Mouse (Mus musculus): ENCODE measurements around the gene Rd3l. TPM values are rescaled to one million over a fixed set of nuclear protein-coding genes. Genes with fewer than 3 reads are reported as not detected.

The Rd3l gene
- not detected in 2 replicates for total RNA-seq (2017)

- no peak for ATAC-seq (replicated peaks; ENCODE audit: low read depth, poor library complexity, severe bottlenecking)
Measured at GRCm38 (mm10) chr12:111980887-111981367, at the start of gene Rd3l. Gene Rd3l, minus strand, starts transcription at chr12:111981317.

- ATAC-seq (replicated peaks; ENCODE audit: low read depth, poor library complexity, severe bottlenecking): no peak
Measured at GRCm38 (mm10) chr12:112027408-112027807, 46.3 kb upstream of the Rd3l start.

- ATAC-seq (replicated peaks; ENCODE audit: low read depth, poor library complexity, severe bottlenecking): no peak
Measured at GRCm38 (mm10) chr12:112025907-112026645, 45.0 kb upstream of the Rd3l start.

- ATAC-seq (replicated peaks; ENCODE audit: low read depth, poor library complexity, severe bottlenecking): no peak
Measured at GRCm38 (mm10) chr12:112025457-112025856, 44.3 kb upstream of the Rd3l start.

GRCm38 (mm10) chr12:112024581-112025310 lies 43.6 kb upstream of the Rd3l start:
- ATAC-seq (replicated peaks; ENCODE audit: low read depth, poor library complexity, severe bottlenecking): no peak

GRCm38 (mm10) chr12:112023306-112023705 lies 42.2 kb upstream of the Rd3l start:
- ATAC-seq (replicated peaks; ENCODE audit: low read depth, poor library complexity, severe bottlenecking): no peak

- ATAC-seq (replicated peaks; ENCODE audit: low read depth, poor library complexity, severe bottlenecking): no peak
Measured at GRCm38 (mm10) chr12:112016346-112016745, 35.2 kb upstream of the Rd3l start.

- no peak for ATAC-seq (replicated peaks; ENCODE audit: low read depth, poor library complexity, severe bottlenecking)
Measured at GRCm38 (mm10) chr12:112013271-112013801, 32.2 kb upstream of the Rd3l start.

GRCm38 (mm10) chr12:112012511-112013270 lies 31.6 kb upstream of the Rd3l start:
- ATAC-seq (replicated peaks; ENCODE audit: low read depth, poor library complexity, severe bottlenecking): no peak

GRCm38 (mm10) chr12:112001223-112001622 lies 20.1 kb upstream of the Rd3l start:
- peak; percentile 74 for ATAC-seq (replicated peaks; ENCODE audit: low read depth, poor library complexity, severe bottlenecking)

GRCm38 (mm10) chr12:111999735-112000134 lies 18.6 kb upstream of the Rd3l start:
- ATAC-seq (replicated peaks; ENCODE audit: low read depth, poor library complexity, severe bottlenecking): no peak

GRCm38 (mm10) chr12:111995161-111995560 lies 14.0 kb upstream of the Rd3l start:
- ATAC-seq (replicated peaks; ENCODE audit: low read depth, poor library complexity, severe bottlenecking): no peak

- ATAC-seq (replicated peaks; ENCODE audit: low read depth, poor library complexity, severe bottlenecking): no peak
Measured at GRCm38 (mm10) chr12:111992626-111993025, 11.5 kb upstream of the Rd3l start.

GRCm38 (mm10) chr12:111986756-111987155 lies 5.6 kb upstream of the Rd3l start:
- ATAC-seq (replicated peaks; ENCODE audit: low read depth, poor library complexity, severe bottlenecking): no peak

GRCm38 (mm10) chr12:111983165-111983564 lies 2.0 kb upstream of the Rd3l start:
- no peak for ATAC-seq (replicated peaks; ENCODE audit: low read depth, poor library complexity, severe bottlenecking)

- 0 out of 2 replicates have a peak, but pooled peaks have one; percentile 29 for ATAC-seq (replicated peaks; ENCODE audit: low read depth, poor library complexity, severe bottlenecking)
Measured at GRCm38 (mm10) chr12:111981831-111982230, 714 bp upstream of the Rd3l start.

GRCm38 (mm10) chr12:111978274-111978673 lies 2.8 kb downstream of the Rd3l start:
- peak; percentile 60 for ATAC-seq (replicated peaks; ENCODE audit: low read depth, poor library complexity, severe bottlenecking)

- ATAC-seq (replicated peaks; ENCODE audit: low read depth, poor library complexity, severe bottlenecking): no peak
Measured at GRCm38 (mm10) chr12:111977138-111977537, 4.0 kb downstream of the Rd3l start.

GRCm38 (mm10) chr12:111974578-111974977 lies 6.5 kb downstream of the Rd3l start:
- peak; percentile 74 for ATAC-seq (replicated peaks; ENCODE audit: low read depth, poor library complexity, severe bottlenecking)

GRCm38 (mm10) chr12:111972504-111972903 lies 8.6 kb downstream of the Rd3l start:
- no peak for ATAC-seq (replicated peaks; ENCODE audit: low read depth, poor library complexity, severe bottlenecking)

Data from common myeloid progenitor, adult 5-6 weeks (primary cell).